ENCODE assay signal across 8 mouse cellular contexts in the genomic region with DNA sequence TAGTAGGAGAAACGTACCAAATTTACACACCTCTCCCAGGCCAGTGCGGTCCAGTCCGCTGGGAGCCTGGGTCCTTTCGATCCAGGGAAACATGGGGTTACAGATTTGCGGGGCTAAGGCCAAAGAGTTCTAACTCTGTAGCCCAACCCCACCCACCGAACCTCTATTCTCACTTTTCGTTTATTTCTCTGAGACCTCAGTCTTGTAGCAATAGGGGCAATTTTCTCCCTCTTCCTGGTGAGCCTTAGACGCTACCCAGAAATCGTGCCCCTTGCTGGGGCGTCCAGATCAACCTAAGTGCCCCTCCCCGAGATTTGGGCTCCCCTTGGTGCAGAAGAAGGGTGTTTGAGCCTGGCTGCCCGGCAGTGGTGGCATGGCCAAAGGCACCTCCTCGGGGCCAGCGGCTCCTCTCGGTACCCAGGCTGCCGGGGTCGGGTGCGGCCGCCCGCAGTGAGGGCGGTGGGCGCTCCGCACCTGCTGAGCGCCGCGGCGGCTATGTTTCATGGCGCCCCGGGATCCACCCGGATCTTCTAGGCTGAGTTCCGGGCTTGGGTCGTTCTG. TPM values are rescaled to one million over a fixed set of nuclear protein-coding genes. Genes with fewer than 3 reads are reported as not detected.
DNase-seq lines count a peak whose midpoint lies in the region; ATAC-seq and TF ChIP-seq lines count a peak whose summit lies in the region.

No protein-coding gene starts in this region.

- no peaks in the 10 kb centered on the region for H3K36me3 ChIP-seq in heart, embryonic 15.5 days
- no peaks in the 10 kb centered on the region for H3K36me3 ChIP-seq in liver, embryonic 16.5 days (ENCODE audit: control insufficient read depth, insufficient read depth)

- H3K9ac ChIP-seq in heart, embryonic 15.5 days = peak overlapping the region; percentile 85
- no peak overlapping the region for H3K9ac ChIP-seq in liver, embryonic 16.5 days (ENCODE audit: low read depth, low read length)

- no peak for ATAC-seq in heart, embryonic 15.5 days (replicated peaks; ENCODE audit: insufficient number of reproducible peaks, insufficient read depth, low FRiP score, low read depth)
- ATAC-seq in liver, embryonic 16.5 days (ENCODE audit: low read depth) = no peak

- H3K27me3 ChIP-seq in heart, embryonic 15.5 days = peaks cover 77% of the 10 kb centered on the region
- H3K27me3 ChIP-seq in liver, embryonic 16.5 days (ENCODE audit: control insufficient read depth, insufficient read depth, low read depth, low read length) = peaks cover 100% of the 10 kb centered on the region

- no peak for TF ChIP-seq POLR2A in cortical plate, adult 2 months (IDR thresholded peaks at IDR 0.05; ENCODE audit: extremely low read depth, insufficient read depth, low read length)

- peak overlapping the region; percentile 97 for H3K4me2 ChIP-seq in heart, embryonic 15.5 days
- H3K4me2 ChIP-seq in liver, embryonic 16.5 days (ENCODE audit: low read depth, low read length) = peak overlapping the region; percentile 73; the same call in 1 of the 2 replicates

- H3K4me3 ChIP-seq in cortical plate, adult 2 months (ENCODE audit: insufficient read depth, low read length) = peak overlapping the region; percentile 81
- H3K4me3 ChIP-seq in heart, embryonic 15.5 days = peak overlapping the region; percentile 67
- H3K4me3 ChIP-seq in liver, embryonic 16.5 days (ENCODE audit: low read depth, low read length) = 0 out of 2 replicates have a peak overlapping the region, but pooled peaks have one; percentile 22

- no peak overlapping the region for H3K27ac ChIP-seq in cortical plate, adult 2 months (ENCODE audit: insufficient read depth, low read length)
- H3K27ac ChIP-seq in heart, embryonic 15.5 days = 0 out of 2 replicates have a peak overlapping the region, but pooled peaks have one; percentile 9
- no peak overlapping the region for H3K27ac ChIP-seq in liver, embryonic 16.5 days (ENCODE audit: low read length)

- no peak for TF ChIP-seq CTCF in cortical plate, adult 2 months (IDR thresholded peaks at IDR 0.05; ENCODE audit: extremely low read depth, insufficient read depth, low read length)

- H3K9me3 ChIP-seq in heart, embryonic 15.5 days (replicated peaks) = no peaks in the 10 kb centered on the region
- no peaks in the 10 kb centered on the region for H3K9me3 ChIP-seq in liver, embryonic 16.5 days (replicated peaks; ENCODE audit: control insufficient read depth, low read length)

- DNase-seq in kidney, postnatal 10 days = peak; percentile 46
- no peak for DNase-seq in kidney, adult 9 months
- peak; percentile 38 to 43 for DNase-seq in thymus, postnatal 36 days
- DNase-seq in adrenal gland, postnatal 25 days = no peak
- DNase-seq in urinary bladder, postnatal 14 days (ENCODE audit: low spot score) = no peak

- no peaks in the 10 kb centered on the region for H3K4me1 ChIP-seq in cortical plate, adult 2 months (ENCODE audit: control insufficient read depth, insufficient read depth, low read length)
- peaks cover 68% of the 10 kb centered on the region for H3K4me1 ChIP-seq in heart, embryonic 15.5 days (replicated peaks)
- H3K4me1 ChIP-seq in liver, embryonic 16.5 days (ENCODE audit: control insufficient read depth, low read depth, low read length) = peaks cover 23% of the 10 kb centered on the region

- WGBS in heart, embryonic 15.5 days = 2% methylated on average over 32 of the region's 32 CpGs
- 2% methylated on average over 32 of the region's 32 CpGs for WGBS in liver, embryonic 16.5 days (ENCODE audit: insufficient replicate concordance)

RNA-seq across cellular contexts. Expression of gene Cbx8, which starts 14.9 kb away (rescaled TPM):
- polyA plus RNA-seq in cortical plate, adult 2 months (2012; rRNA removed) = 6.0 and 7.4 TPM in 2 replicates
- polyA plus RNA-seq in heart, embryonic 15.5 days (2015; fragmentation: Nextera tagmentation; extraction: Ambion mirVana) = 7.5 and 9.5 TPM in 2 replicates
- polyA plus RNA-seq in liver, embryonic 16.5 days (2015; fragmentation: Nextera tagmentation; extraction: Ambion mirVana) = 3.0 and 3.1 TPM in 2 replicates
- 9.2 and 13.0 TPM in 2 replicates for total RNA-seq in adrenal gland, postnatal 25 days (2021)

RNA-seq across cellular contexts. Expression of gene Cbx4, which starts 30.4 kb away (rescaled TPM):
- polyA plus RNA-seq in cortical plate, adult 2 months (2012; rRNA removed) = 45.3 and 47.5 TPM in 2 replicates
- 9.3 and 11.6 TPM in 2 replicates for polyA plus RNA-seq in heart, embryonic 15.5 days (2015; fragmentation: Nextera tagmentation; extraction: Ambion mirVana)
- 2.5 and 2.9 TPM in 2 replicates for polyA plus RNA-seq in liver, embryonic 16.5 days (2015; fragmentation: Nextera tagmentation; extraction: Ambion mirVana)
- 100 and 121 TPM in 2 replicates for total RNA-seq in adrenal gland, postnatal 25 days (2021)

RNA-seq across cellular contexts. Expression of gene Cbx2, which starts 32.9 kb away (rescaled TPM):
- 2.6 and 2.8 TPM in 2 replicates for polyA plus RNA-seq in cortical plate, adult 2 months (2012; rRNA removed)
- 11.6 and 18.0 TPM in 2 replicates for polyA plus RNA-seq in heart, embryonic 15.5 days (2015; fragmentation: Nextera tagmentation; extraction: Ambion mirVana)
- polyA plus RNA-seq in liver, embryonic 16.5 days (2015; fragmentation: Nextera tagmentation; extraction: Ambion mirVana) = 2.6 and 3.3 TPM in 2 replicates
- 8.9 and 9.8 TPM in 2 replicates for total RNA-seq in adrenal gland, postnatal 25 days (2021)

Comparison
In these comparisons a context has a peak if more than half of its experiments do, and no peak if none do; other contexts are left out.
1. DNase-seq: peak in kidney, postnatal 10 days (single experiment) and thymus, postnatal 36 days (2 of 2); none in kidney, adult 9 months (single experiment), adrenal gland, postnatal 25 days (single experiment) and urinary bladder, postnatal 14 days (single experiment).
2. H3K4me3 ChIP-seq: peak in every context shown above with its lines; median percentile 81 in cortical plate, adult 2 months; 67 in heart, embryonic 15.5 days; 22 in liver, embryonic 16.5 days.